Mouse (Mus musculus) CD4-positive, CD25-positive, alpha-beta regulatory T cell, adult 4 months (primary cell): Measurements from ENCODE around the gene Pbx1. TPM values are rescaled to one million over a fixed set of nuclear protein-coding genes. Genes with fewer than 3 reads are reported as not detected.

Experiments used
- ATAC-seq: one replicate; pipeline ENCODE4 v1.8.0; 2017
- polyA plus RNA-seq, 2 experiments: library from polyadenylated mRNA; unstranded; fragments of 100-300 nt; shearing (Covaris generic); gene quantifications; one replicate each; pipeline ENCODE4 v1.2.1; 2017

Pbx1 gene
- polyA plus RNA-seq, 2 experiments from 2014 or later = 0.11 to 0.27 TPM

GRCm38 (mm10) chr1:168265594-168266390 is 166.3 kb downstream of the Pbx1 start:
- no peak for ATAC-seq

- no peak for ATAC-seq
These were observed 167.0 kb downstream of the Pbx1 start for GRCm38 (mm10) chr1:168265090-168265489.

GRCm38 (mm10) chr1:168260391-168260790 is 171.7 kb downstream of the Pbx1 start:
- no peak for ATAC-seq

- no peak for ATAC-seq
These were observed 173.2 kb downstream of the Pbx1 start for GRCm38 (mm10) chr1:168258856-168259255.

GRCm38 (mm10) chr1:168255347-168255908 is 176.6 kb downstream of the Pbx1 start:
- no peak for ATAC-seq

- ATAC-seq = no peak
These were observed 184.9 kb downstream of the Pbx1 start for GRCm38 (mm10) chr1:168246968-168247724.

GRCm38 (mm10) chr1:168245539-168245938 is 186.5 kb downstream of the Pbx1 start:
- no peak for ATAC-seq

- ATAC-seq = no peak
These were observed 188.3 kb downstream of the Pbx1 start for GRCm38 (mm10) chr1:168243759-168244158.

- no peak for ATAC-seq
These were observed 189.0 kb downstream of the Pbx1 start for GRCm38 (mm10) chr1:168243068-168243467.

GRCm38 (mm10) chr1:168241316-168241715 is 190.8 kb downstream of the Pbx1 start:
- ATAC-seq = no peak

GRCm38 (mm10) chr1:168240846-168241245 is 191.2 kb downstream of the Pbx1 start:
- ATAC-seq = no peak

GRCm38 (mm10) chr1:168240386-168240785 is 191.7 kb downstream of the Pbx1 start:
- no peak for ATAC-seq

- ATAC-seq = no peak
These were observed 196.0 kb downstream of the Pbx1 start for GRCm38 (mm10) chr1:168236101-168236500.

- ATAC-seq = no peak
These were observed 197.7 kb downstream of the Pbx1 start for GRCm38 (mm10) chr1:168234355-168234754.

- no peak for ATAC-seq
These were observed 198.9 kb downstream of the Pbx1 start for GRCm38 (mm10) chr1:168233182-168233581.

GRCm38 (mm10) chr1:168231548-168232429 is 200.3 kb downstream of the Pbx1 start:
- no peak for ATAC-seq

GRCm38 (mm10) chr1:168230858-168231257 is 201.2 kb downstream of the Pbx1 start:
- no peak for ATAC-seq

GRCm38 (mm10) chr1:168230134-168230533 is 201.9 kb downstream of the Pbx1 start:
- no peak for ATAC-seq

GRCm38 (mm10) chr1:168228756-168229526 is 203.1 kb downstream of the Pbx1 start:
- ATAC-seq = no peak

GRCm38 (mm10) chr1:168226150-168226549 is 205.9 kb downstream of the Pbx1 start:
- no peak for ATAC-seq

GRCm38 (mm10) chr1:168225595-168226127 is 206.4 kb downstream of the Pbx1 start:
- no peak for ATAC-seq
